11 mouse cellular contexts compared by ENCODE assay signal in genomic region chr5:103774703-103775333, GRCm38 (mm10).
DNase-seq lines count a peak whose midpoint lies in the region; ATAC-seq and TF ChIP-seq lines count a peak whose summit lies in the region.
"Had no signal": no experiment of that assay in that cellular context is flagged by ENCODE, and none has a peak within 500 bp of the region (broad histone marks: within the 10 kb centered on the region; RNA-seq: fewer than 3 reads in every experiment).

No protein-coding gene starts in this region.

- H3K4me1 ChIP-seq in forebrain, postnatal 0 days (ENCODE audit: insufficient read depth) = peaks cover 34% of the 10 kb centered on the region
- H3K4me1 ChIP-seq in forebrain, embryonic 13.5 days = peaks cover 72% of the 10 kb centered on the region
- peaks cover 96% of the 10 kb centered on the region for H3K4me1 ChIP-seq in liver, embryonic 15.5 days (replicated peaks)

- H3K36me3 ChIP-seq in forebrain, postnatal 0 days (ENCODE audit: insufficient read depth) = no peaks in the 10 kb centered on the region
- H3K36me3 ChIP-seq in forebrain, embryonic 13.5 days (ENCODE audit: poor library complexity, severe bottlenecking) = no peaks in the 10 kb centered on the region
- peaks cover 12% of the 10 kb centered on the region for H3K36me3 ChIP-seq in liver, embryonic 15.5 days (replicated peaks)

- 71% methylated on average over 11 of the region's 11 CpGs for WGBS in forebrain, postnatal 0 days
- 73% methylated on average over 11 of the region's 11 CpGs for WGBS in forebrain, embryonic 13.5 days
- WGBS in liver, embryonic 15.5 days (ENCODE audit: insufficient replicate concordance) = 26% methylated on average over 11 of the region's 11 CpGs

- intact Hi-C loops in left cerebral cortex, adult 2 months (cut with DNase I) = no loop called here
- intact Hi-C loops in left cerebral cortex, postnatal 36 days (cut with DNase I) = no loop called here

- H3K4me2 ChIP-seq in forebrain, postnatal 0 days (ENCODE audit: low read depth) = no peak overlapping the region
- no peak overlapping the region for H3K4me2 ChIP-seq in forebrain, embryonic 13.5 days
- H3K4me2 ChIP-seq in liver, embryonic 15.5 days = no peak overlapping the region

- H3K9me3 ChIP-seq in forebrain, postnatal 0 days (ENCODE audit: low read length) = no peaks in the 10 kb centered on the region
- H3K9me3 ChIP-seq in forebrain, embryonic 13.5 days (replicated peaks) = no peaks in the 10 kb centered on the region
- H3K9me3 ChIP-seq in liver, embryonic 15.5 days (replicated peaks) = no peaks in the 10 kb centered on the region
- H3K9me3 ChIP-seq: megakaryocyte, embryonic 14.5 days had no signal

- ATAC-seq in forebrain, postnatal 0 days = peak; percentile 18; the same call in 1 of the 2 replicates
- ATAC-seq in forebrain, embryonic 13.5 days = no peak
- ATAC-seq in liver, embryonic 15.5 days (ENCODE audit: insufficient read depth) = peak; percentile 51
- no peak for ATAC-seq in activated CD4-positive, CD25-positive, alpha-beta regulatory T cell, adult 4 months

- no peak overlapping the region for H3K27ac ChIP-seq in forebrain, postnatal 0 days (ENCODE audit: low read depth, low read length)
- H3K27ac ChIP-seq in forebrain, embryonic 13.5 days = no peak overlapping the region
- H3K27ac ChIP-seq in left cerebral cortex, adult 2 months = peak overlapping the region; percentile 64
- peak overlapping the region; percentile 3 for H3K27ac ChIP-seq in liver, embryonic 15.5 days (replicated peaks)

- no peaks in the 10 kb centered on the region for H3K27me3 ChIP-seq in forebrain, postnatal 0 days (ENCODE audit: insufficient read depth, low read length)
- H3K27me3 ChIP-seq in forebrain, embryonic 13.5 days = no peaks in the 10 kb centered on the region
- no peaks in the 10 kb centered on the region for H3K27me3 ChIP-seq in liver, embryonic 15.5 days
- H3K27me3 ChIP-seq: CH12.LX; megakaryocyte, embryonic 14.5 days had no signal

- no peak for DNase-seq in forebrain, postnatal 0 days
- DNase-seq in left cerebral cortex, adult 2 months (ENCODE audit: extremely low spot score in 1 of 2, low spot score in 2 of 2) = peak in 1 of 2 experiments; percentile 40
- DNase-seq in left cerebral cortex, postnatal 36 days (ENCODE audit: low spot score in 2 of 2) = no peak
- peak; percentile 72 for DNase-seq in adrenal gland, postnatal 14 days
- no peak for DNase-seq in ovary, postnatal 10 days (ENCODE audit: low spot score)
- DNase-seq: cerebellum, adult 11 months had no signal

- no peak overlapping the region for H3K4me3 ChIP-seq in forebrain, postnatal 0 days (ENCODE audit: low read depth, low read length)
- no peak overlapping the region for H3K4me3 ChIP-seq in forebrain, embryonic 13.5 days
- no peak overlapping the region for H3K4me3 ChIP-seq in left cerebral cortex, adult 2 months
- H3K4me3 ChIP-seq in liver, embryonic 15.5 days (replicated peaks) = no peak overlapping the region

- H3K9ac ChIP-seq in forebrain, postnatal 0 days = no peak overlapping the region
- H3K9ac ChIP-seq in forebrain, embryonic 13.5 days = no peak overlapping the region
- H3K9ac ChIP-seq in liver, embryonic 15.5 days = no peak overlapping the region

- no peak for TF ChIP-seq CTCF in forebrain, postnatal 0 days (IDR thresholded peaks at IDR 0.05; ENCODE audit: low read depth)
- no peak for TF ChIP-seq CTCF in left cerebral cortex, adult 2 months (IDR thresholded peaks at IDR 0.05)

Comparison
In these comparisons a context has a peak if more than half of its experiments do, and no peak if none do; other contexts are left out.
1. ATAC-seq: peak in forebrain, postnatal 0 days (single experiment) and liver, embryonic 15.5 days (single experiment); none in forebrain, embryonic 13.5 days (single experiment) and activated CD4-positive, CD25-positive, alpha-beta regulatory T cell, adult 4 months (single experiment).
2. H3K27ac ChIP-seq: peak in left cerebral cortex, adult 2 months (single experiment) and liver, embryonic 15.5 days (single experiment); none in forebrain, postnatal 0 days (single experiment) and forebrain, embryonic 13.5 days (single experiment).